Mouse (Mus musculus) liver, embryonic 14.5 days (tissue): ENCODE data around the gene Scgb1c1. TPM values are rescaled to one million over a fixed set of nuclear protein-coding genes. Genes with fewer than 3 reads are reported as not detected.

Experiments used
- ATAC-seq: fragments of 200-750 bp; cut with Nextera tagmentation; 2 replicates; pipeline ENCODE4 v1.8.0; 2017; ENCODE audit warnings: moderate number of reproducible peaks, mild to moderate bottlenecking, moderate library complexity; ENCODE audit not compliant: insufficient read depth
- DNase-seq, 3 experiments: peaks; one replicate each; pipeline ENCODE4 v3.0.0-alpha.2; 2012 to 2013; ENCODE audit warnings: low read depth in 3 of 3, low spot score in 3 of 3
- H3K27ac ChIP-seq: fragments of 300-500 bp; sonication (generic); 2 replicates; pipeline ENCODE4 v1.5.1; 2014; ENCODE audit warnings: moderate library complexity, mild to moderate bottlenecking, control low read depth, inconsistent platforms
- H3K27me3 ChIP-seq: fragments of 300-500 bp; sonication (generic); 2 replicates; pipeline ENCODE4 v1.6.1; 2014; ENCODE audit warnings: mild to moderate bottlenecking, low read length, moderate library complexity; ENCODE audit not compliant: control insufficient read depth, insufficient read depth
- H3K36me3 ChIP-seq: fragments of 300-500 bp; sonication (generic); replicated peaks from 2 replicates; pipeline ENCODE4 v1.6.1; 2014; ENCODE audit warnings: low read depth; ENCODE audit not compliant: control insufficient read depth, insufficient read depth
- H3K4me1 ChIP-seq, 2 experiments: fragments of 200-500 bp in 1 of 2; fragments of 300-500 bp in 1 of 2; sonication (generic) in 1 of 2; replicated peaks; 2 replicates each; pipeline ENCODE4 v1.6.1; 2012 to 2014; ENCODE audit warnings: antibody characterized with exemption in 1 of 2, inconsistent platforms in 1 of 2, low read length in 1 of 2; ENCODE audit not compliant: control insufficient read depth in 2 of 2, insufficient read depth in 2 of 2
- H3K4me2 ChIP-seq: fragments of 300-500 bp; sonication (generic); 2 replicates; pipeline ENCODE4 v1.6.1; 2014; ENCODE audit warnings: low read depth, mild to moderate bottlenecking, control low read depth, moderate library complexity
- H3K4me3 ChIP-seq, 2 experiments: fragments of 200-500 bp in 1 of 2; fragments of 300-500 bp in 1 of 2; sonication (generic) in 1 of 2; 2 replicates each; pipeline ENCODE4 v1.5.1; 2012 to 2014; ENCODE audit warnings: low read depth in 2 of 2, low read length in 2 of 2, mild to moderate bottlenecking in 2 of 2, control low read depth in 1 of 2, inconsistent platforms in 1 of 2, moderate library complexity in 1 of 2; ENCODE audit not compliant: insufficient read depth in 1 of 2
- H3K9ac ChIP-seq: fragments of 300-500 bp; sonication (generic); replicated peaks from 2 replicates; pipeline ENCODE4 v1.6.1; 2014; ENCODE audit warnings: mild to moderate bottlenecking, control low read depth, moderate library complexity
- H3K9me3 ChIP-seq: fragments of 300-500 bp; sonication (generic); 2 replicates; pipeline ENCODE4 v1.6.1; 2016; ENCODE audit warnings: low read length, mixed read lengths; ENCODE audit not compliant: control insufficient read depth
- CTCF ChIP-seq: IDR thresholded peaks from 2 replicates; pipeline ENCODE4 v1.5.1; 2016; ENCODE audit warnings: antibody characterized with exemption, low read depth, control low read depth
- EP300 ChIP-seq: IDR thresholded peaks from 2 replicates; pipeline ENCODE4 v1.6.1; 2016; ENCODE audit warnings: antibody characterized with exemption, low read depth
- WGBS: fragments of 180-500 bp; shearing (Covaris S2); extraction: QIAGEN DNeasy Blood & Tissue Kit; methylation state at CpG from one replicate; pipeline ENCODE4 v1.1.7; 2014; ENCODE audit not compliant: insufficient replicate concordance; 5-methylcytosine and 5-hydroxymethylcytosine counted together
- polyA plus RNA-seq, 2 experiments: library from polyadenylated mRNA; depleted of rRNA in 1 of 2; stranded (reverse) in 1 of 2; unstranded in 1 of 2; fragments of >200 nt; fragmentation: Nextera tagmentation in 1 of 2; extraction: Ambion mirVana in 1 of 2; gene quantifications; 2 replicates each; pipeline versions ENCODE4 v1.2.1 to v1.2.3; 2012 to 2014

Scgb1c1 gene
- polyA plus RNA-seq, 2 experiments: not detected

DNA sequence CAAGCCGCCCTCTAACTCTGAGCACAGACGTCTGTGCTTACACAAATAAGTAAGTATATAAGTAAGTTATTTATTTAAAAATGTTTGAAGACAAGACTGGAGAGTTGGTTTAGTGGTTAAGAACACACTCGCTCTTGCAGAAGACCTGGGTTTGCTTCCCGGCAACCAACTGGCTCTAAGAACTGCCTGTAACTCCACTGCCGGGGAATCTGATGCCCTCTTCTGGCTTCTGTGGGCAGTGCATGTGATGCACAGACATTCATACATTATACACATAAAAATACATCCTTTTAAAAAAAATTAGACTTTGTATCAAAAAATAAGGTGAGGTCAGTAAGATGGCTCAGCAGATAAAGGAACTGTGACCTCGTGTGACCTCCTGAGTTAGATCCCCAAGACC is 34.9 kb upstream of the Scgb1c1 start:
- 73% methylated on average over 6 of the region's 6 CpGs for WGBS
- no peak overlapping the region for H3K4me2 ChIP-seq
- H3K27me3 ChIP-seq: no peaks in the 10 kb centered on the region
- DNase-seq: no peak
- TF ChIP-seq CTCF: peak; percentile 41
- no peak for TF ChIP-seq EP300
- H3K4me3 ChIP-seq: no peak overlapping the region
- no peak for ATAC-seq
- H3K9me3 ChIP-seq: no peaks in the 10 kb centered on the region
- H3K4me1 ChIP-seq: no peaks in the 10 kb centered on the region
- no peak overlapping the region for H3K27ac ChIP-seq
- no peak overlapping the region for H3K9ac ChIP-seq
- H3K36me3 ChIP-seq: no peaks in the 10 kb centered on the region

DNA sequence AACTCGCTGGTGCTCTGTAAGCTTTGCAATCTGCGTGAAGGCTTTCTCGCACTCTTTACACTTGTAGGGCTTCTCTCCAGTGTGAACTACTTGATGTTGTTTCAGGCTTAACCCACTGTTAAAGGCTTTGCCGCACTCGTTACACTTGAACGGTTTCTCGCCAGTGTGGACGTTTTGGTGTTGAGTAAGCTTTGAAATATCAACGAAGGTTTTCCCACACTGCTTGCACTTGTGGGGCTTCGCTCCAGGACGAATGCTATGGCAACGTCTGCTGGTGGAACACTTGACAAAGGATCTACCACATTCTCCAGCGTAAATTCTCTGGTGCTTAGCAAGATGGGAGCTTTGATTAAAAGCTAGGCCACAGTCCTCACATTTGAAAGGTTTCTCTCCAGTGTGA is 33.6 kb upstream of the Scgb1c1 start:
- no peaks in the 10 kb centered on the region for H3K9me3 ChIP-seq
- no peak overlapping the region for H3K27ac ChIP-seq
- TF ChIP-seq EP300 (no peak), CTCF (no peak)
- WGBS: 78% methylated on average over 13 of the region's 13 CpGs
- H3K9ac ChIP-seq: no peak overlapping the region
- H3K27me3 ChIP-seq: no peaks in the 10 kb centered on the region
- ATAC-seq (no peak), DNase-seq (no peak)
- H3K4me1 ChIP-seq: no peaks in the 10 kb centered on the region
- no peaks in the 10 kb centered on the region for H3K36me3 ChIP-seq
- H3K4me2 ChIP-seq: no peak overlapping the region
- H3K4me3 ChIP-seq: no peak overlapping the region

DNA sequence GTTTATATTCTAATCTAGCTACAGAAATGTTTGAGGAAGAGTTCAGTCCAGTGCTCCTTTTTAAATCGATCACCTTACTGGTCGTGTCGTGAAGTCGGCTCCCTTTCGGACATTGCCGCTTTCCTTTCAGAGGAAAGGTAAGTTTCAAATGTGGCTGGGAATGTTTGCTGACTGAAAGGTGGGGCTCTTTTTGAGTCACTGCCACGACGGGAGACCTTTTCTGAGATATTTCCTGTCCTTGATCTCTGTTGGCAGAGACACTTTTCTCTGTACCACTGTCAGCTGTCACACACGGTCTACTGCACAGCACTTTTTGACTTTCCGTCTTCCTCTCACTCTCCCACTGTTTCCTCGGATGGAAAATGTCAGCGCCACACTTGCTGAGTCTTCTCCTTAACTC is 32.5 kb upstream of the Scgb1c1 start:
- H3K27ac ChIP-seq: no peak overlapping the region
- H3K9me3 ChIP-seq: no peaks in the 10 kb centered on the region
- no peak overlapping the region for H3K4me2 ChIP-seq
- H3K4me3 ChIP-seq: no peak overlapping the region
- TF ChIP-seq CTCF: no peak
- TF ChIP-seq EP300: no peak
- H3K9ac ChIP-seq: no peak overlapping the region
- no peaks in the 10 kb centered on the region for H3K27me3 ChIP-seq
- no peaks in the 10 kb centered on the region for H3K36me3 ChIP-seq
- WGBS: 69% methylated on average over 12 of the region's 12 CpGs
- ATAC-seq (no peak), DNase-seq (no peak)
- no peaks in the 10 kb centered on the region for H3K4me1 ChIP-seq

DNA sequence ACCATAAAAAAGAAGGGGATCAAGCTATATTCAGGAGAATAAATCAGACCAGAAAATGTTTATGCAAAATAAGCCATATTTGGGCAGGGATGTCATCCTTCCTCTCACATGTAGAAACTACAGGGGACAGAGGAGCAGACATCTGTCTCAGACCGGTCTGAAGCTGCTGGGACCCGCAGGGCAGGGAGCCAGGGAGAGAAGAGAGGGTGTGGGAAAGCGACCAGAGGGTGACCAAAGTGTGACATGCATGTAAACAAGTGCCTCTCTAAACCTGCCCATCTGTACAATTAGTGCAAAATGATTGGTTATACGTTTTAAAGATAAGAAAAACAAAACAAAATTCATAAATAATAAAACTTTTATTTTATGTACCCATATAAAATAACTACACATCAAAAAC is 25.2 kb upstream of the Scgb1c1 start:
- Histone ChIP-seq H3K27ac (no peak overlapping the region), H3K36me3 (no peaks in the 10 kb centered on the region), H3K27me3 (no peaks in the 10 kb centered on the region), H3K4me2 (no peak overlapping the region), H3K4me3 (no peak overlapping the region), H3K9ac (no peak overlapping the region), H3K4me1 (no peaks in the 10 kb centered on the region), H3K9me3 (no peaks in the 10 kb centered on the region)
- ATAC-seq (no peak), DNase-seq (no peak)
- WGBS: 50% methylated on average over 4 of the region's 4 CpGs
- TF ChIP-seq CTCF (no peak), EP300 (no peak)

DNA sequence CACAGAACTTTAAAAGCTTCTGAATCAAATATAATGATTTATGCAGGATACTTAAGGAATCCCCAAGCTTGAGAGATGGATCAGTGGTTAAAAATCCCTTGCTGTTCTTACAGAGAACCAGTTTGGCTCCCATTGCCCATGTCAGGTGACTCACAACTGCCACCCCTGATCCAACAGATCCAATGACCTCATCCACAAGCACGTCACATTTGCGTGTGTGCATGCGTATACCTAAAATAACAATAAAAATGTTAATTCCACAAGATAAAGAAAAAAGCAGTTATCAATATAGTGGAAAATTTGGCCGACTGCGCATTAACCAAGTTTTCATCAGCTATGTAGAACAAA is 24.1 kb upstream of the Scgb1c1 start:
- no peak for TF ChIP-seq EP300
- TF ChIP-seq CTCF: no peak
- Histone ChIP-seq H3K36me3 (no peaks in the 10 kb centered on the region), H3K4me1 (no peaks in the 10 kb centered on the region), H3K9ac (no peak overlapping the region), H3K4me3 (peak overlapping the region in 1 of 2 experiments; percentile 45; a peak in 2 of 4 replicates), H3K4me2 (peak overlapping the region; percentile 61), H3K27me3 (no peaks in the 10 kb centered on the region), H3K9me3 (no peaks in the 10 kb centered on the region), H3K27ac (no peak overlapping the region)
- DNase-seq (no peak), ATAC-seq (no peak)
- WGBS: 61% methylated on average over 5 of the region's 5 CpGs
